Mouse (Mus musculus) thymus, adult 2 months (tissue): ENCODE measurements at regions not wholly inside any gene's neighbourhood (a gene's known extent, or its start where the extent isn't known, plus 50 kb on each side); places are given as distances from the start of the nearest gene placed in this dataset.

ENCODE experiments used
- CTCF ChIP-seq: fragments of 200-500 bp; IDR thresholded peaks from 2 replicates; pipeline ENCODE4 v1.5.1; 2012; ENCODE audit warnings: mild to moderate bottlenecking, control low read depth, low read length, moderate library complexity, borderline replicate concordance; ENCODE audit not compliant: control insufficient read depth, poor library complexity, insufficient read depth; ENCODE audit errors: extremely low read depth
- POLR2A ChIP-seq: fragments of 200-500 bp; IDR thresholded peaks from 2 replicates; pipeline ENCODE4 v1.6.1; 2012; ENCODE audit warnings: mild to moderate bottlenecking, low read length, control low read depth, moderate library complexity; ENCODE audit not compliant: control insufficient read depth, poor library complexity, insufficient read depth; ENCODE audit errors: extremely low read depth

DNA sequence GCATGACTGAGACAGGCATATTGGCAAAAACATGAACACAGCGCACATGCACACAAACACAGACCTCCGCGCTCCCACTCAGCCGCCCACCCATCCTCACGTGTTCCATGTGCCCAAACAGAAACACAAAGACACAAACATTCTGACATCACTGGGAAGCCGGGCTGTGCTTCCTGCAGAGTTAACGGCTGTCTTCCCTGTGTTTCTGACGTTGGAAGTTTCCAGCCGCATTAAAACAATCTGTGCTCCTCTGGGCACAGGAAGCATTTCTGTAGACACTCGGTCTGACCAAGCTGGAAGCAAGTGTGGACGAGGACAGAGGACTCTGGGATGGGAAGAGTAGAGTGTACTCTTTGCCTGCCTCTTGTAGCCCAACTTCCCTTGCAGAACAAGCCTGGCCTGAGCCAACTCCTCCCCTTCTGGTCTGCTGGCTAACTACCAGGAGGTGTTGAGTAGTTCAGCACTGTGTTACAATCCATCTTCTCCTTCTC, 296.2 kb upstream of the Zfp703 start:
- no peak for TF ChIP-seq POLR2A
- no peak for TF ChIP-seq CTCF
